ENCODE assay signal across 8 mouse cellular contexts in genomic region chr6:51170871-51171270, GRCm38 (mm10).
DNase-seq lines count a peak whose midpoint lies in the region; ATAC-seq and TF ChIP-seq lines count a peak whose summit lies in the region.

No protein-coding gene starts in this region.

- H3K4me1 ChIP-seq in embryonic facial prominence, embryonic 11.5 days (ENCODE audit: control insufficient read depth, insufficient read depth, low read length) = peaks cover 7% of the 10 kb centered on the region
- peaks cover 8% of the 10 kb centered on the region; the same call in 1 of the 2 replicates for H3K4me1 ChIP-seq in lung, embryonic 14.5 days (ENCODE audit: insufficient read depth)
- peaks cover 25% of the 10 kb centered on the region for H3K4me1 ChIP-seq in neural tube, embryonic 14.5 days (ENCODE audit: control insufficient read depth, insufficient read depth, low read length)

- H3K4me3 ChIP-seq in embryonic facial prominence, embryonic 11.5 days (ENCODE audit: low read depth, low read length) = no peak overlapping the region
- H3K4me3 ChIP-seq in lung, embryonic 14.5 days (ENCODE audit: low read depth, low read length) = no peak overlapping the region
- no peak overlapping the region for H3K4me3 ChIP-seq in neural tube, embryonic 14.5 days (ENCODE audit: low read depth, low read length)

- TF ChIP-seq CTCF in lung, embryonic 14.5 days (IDR thresholded peaks at IDR 0.05; ENCODE audit: low read depth) = peak; percentile 62

- peak; percentile 50 for DNase-seq in thymus, postnatal 0 days (ENCODE audit: low spot score)
- no peak for DNase-seq in thymus, postnatal 14 days
- peak; percentile 95 for DNase-seq in embryonic facial prominence, embryonic 11.5 days (ENCODE audit: low spot score)
- peak; percentile 87 for DNase-seq in heart, adult 8-10 months (ENCODE audit: low spot score)
- peak; percentile 57 for DNase-seq in kidney, adult 11 months
- DNase-seq in lung, embryonic 14.5 days = peak; percentile 96
- no peak for DNase-seq in left cerebral cortex, postnatal 36 days (ENCODE audit: low spot score in 2 of 2)

- WGBS in embryonic facial prominence, embryonic 11.5 days = under 1% methylated on average over 11 of the region's 11 CpGs
- 1% methylated on average over 11 of the region's 11 CpGs for WGBS in lung, embryonic 14.5 days
- WGBS in neural tube, embryonic 14.5 days = under 1% methylated on average over 11 of the region's 11 CpGs

- H3K4me2 ChIP-seq in embryonic facial prominence, embryonic 11.5 days (ENCODE audit: low read depth, low read length) = no peak overlapping the region
- H3K4me2 ChIP-seq in lung, embryonic 14.5 days = peak overlapping the region; percentile 64
- H3K4me2 ChIP-seq in neural tube, embryonic 14.5 days (ENCODE audit: low read depth, low read length) = no peak overlapping the region; the same call in 1 of the 2 replicates

- H3K27me3 ChIP-seq in embryonic facial prominence, embryonic 11.5 days (ENCODE audit: control insufficient read depth, insufficient read depth, low read length) = peaks cover 4% of the 10 kb centered on the region; the same call in 1 of the 2 replicates
- H3K27me3 ChIP-seq in lung, embryonic 14.5 days (ENCODE audit: insufficient read depth, low read length) = peaks cover 28% of the 10 kb centered on the region
- H3K27me3 ChIP-seq in neural tube, embryonic 14.5 days (ENCODE audit: control insufficient read depth, insufficient read depth, low read length) = peaks cover 3% of the 10 kb centered on the region; the same call in 1 of the 2 replicates

- no peak overlapping the region for H3K9ac ChIP-seq in embryonic facial prominence, embryonic 11.5 days (replicated peaks; ENCODE audit: low read length)
- no peak overlapping the region for H3K9ac ChIP-seq in lung, embryonic 14.5 days
- no peak overlapping the region for H3K9ac ChIP-seq in neural tube, embryonic 14.5 days (replicated peaks; ENCODE audit: low read depth, low read length)

- no peaks in the 10 kb centered on the region for H3K36me3 ChIP-seq in embryonic facial prominence, embryonic 11.5 days (replicated peaks; ENCODE audit: control insufficient read depth, insufficient read depth, low read depth, low read length)
- no peaks in the 10 kb centered on the region for H3K36me3 ChIP-seq in lung, embryonic 14.5 days (ENCODE audit: insufficient read depth)
- H3K36me3 ChIP-seq in neural tube, embryonic 14.5 days (ENCODE audit: control insufficient read depth, insufficient read depth, low read length) = no peaks in the 10 kb centered on the region

- intact Hi-C loops in left cerebral cortex, postnatal 36 days (cut with DNase I) = loop anchor here (5.0 to 10.0 kb wide), 2 partner anchors 1094 to 1146 kb away; partner anchors contain the start of gene Hoxa13

- ATAC-seq in embryonic facial prominence, embryonic 11.5 days (replicated peaks; ENCODE audit: insufficient number of reproducible peaks, low FRiP score, low TSS enrichment, low read depth) = no peak; the same call in 1 of the 2 replicates
- ATAC-seq in lung, embryonic 14.5 days (ENCODE audit: insufficient read depth) = peak; percentile 74
- peak; percentile 84 for ATAC-seq in neural tube, embryonic 14.5 days (ENCODE audit: low read depth)

- no peaks in the 10 kb centered on the region for H3K9me3 ChIP-seq in embryonic facial prominence, embryonic 11.5 days (replicated peaks; ENCODE audit: control insufficient read depth, low read length)
- H3K9me3 ChIP-seq in lung, embryonic 14.5 days (ENCODE audit: low read depth, low read length) = no peaks in the 10 kb centered on the region
- H3K9me3 ChIP-seq in neural tube, embryonic 14.5 days (ENCODE audit: control insufficient read depth, low read length) = no peaks in the 10 kb centered on the region

- no peak overlapping the region for H3K27ac ChIP-seq in embryonic facial prominence, embryonic 11.5 days (replicated peaks; ENCODE audit: low read depth, low read length)
- H3K27ac ChIP-seq in lung, embryonic 14.5 days (ENCODE audit: low read depth) = no peak overlapping the region; the same call in 1 of the 2 replicates
- H3K27ac ChIP-seq in neural tube, embryonic 14.5 days (ENCODE audit: low read depth, low read length) = no peak overlapping the region

Comparison
In these comparisons a context has a peak if more than half of its experiments do, and no peak if none do; other contexts are left out.
1. DNase-seq: peak in thymus, postnatal 0 days (single experiment), embryonic facial prominence, embryonic 11.5 days (single experiment), heart, adult 8-10 months (single experiment), kidney, adult 11 months (single experiment) and lung, embryonic 14.5 days (single experiment); none in thymus, postnatal 14 days (single experiment) and left cerebral cortex, postnatal 36 days (0 of 2).